Mouse (Mus musculus) CH12F3 (cell line): Measurements from ENCODE around the gene Emp3.
"Not testable (repeated sequence)": the region's sequence is repeated elsewhere in the genome, so short reads cannot be mapped to it uniquely, and the experiment has no call there.

Experiments used
- in situ Hi-C: fragments of 300-500 bp; cut with MboI; formaldehyde crosslinking; loops from 2 replicates; pipeline ENCODE4 v1.14.3; 2020; ENCODE audit warnings: low sequenced_read_pairs

Gene Emp3

GRCm38 (mm10) chr7:45921242-45921621, at the start of gene Emp3:
TSS of gene Emp3 (minus strand) at chr7:45921404.
- in situ Hi-C loops: no loop called here

GRCm38 (mm10) chr7:45956611-45957010, 35.4 kb upstream of the Emp3 start:
- in situ Hi-C loops: no loop called here

- in situ Hi-C loops: no loop called here
Measured at GRCm38 (mm10) chr7:45949061-45949460, 27.9 kb upstream of the Emp3 start.

- in situ Hi-C loops: not testable (repeated sequence)
Measured at GRCm38 (mm10) chr7:45943280-45943679, 22.1 kb upstream of the Emp3 start.

GRCm38 (mm10) chr7:45941986-45942385, 20.8 kb upstream of the Emp3 start:
- in situ Hi-C loops: no loop called here

GRCm38 (mm10) chr7:45939836-45940235, 18.6 kb upstream of the Emp3 start:
- in situ Hi-C loops: loop anchor here (10.0 kb wide), 1 partner anchor 195 kb away; no protein-coding TSS in a partner anchor

GRCm38 (mm10) chr7:45935114-45935513, 13.9 kb upstream of the Emp3 start:
- in situ Hi-C loops: loop anchor here (10.0 kb wide), 1 partner anchor 190 kb away; no protein-coding TSS in a partner anchor

- in situ Hi-C loops: loop anchor here (10.0 kb wide), 1 partner anchor 189 kb away; no protein-coding TSS in a partner anchor
Measured at GRCm38 (mm10) chr7:45933766-45934165, 12.6 kb upstream of the Emp3 start.

- in situ Hi-C loops: loop anchor here (10.0 kb wide), 1 partner anchor 185 kb away; no protein-coding TSS in a partner anchor
Measured at GRCm38 (mm10) chr7:45929688-45930087, 8.5 kb upstream of the Emp3 start.

GRCm38 (mm10) chr7:45928626-45929295, 7.6 kb upstream of the Emp3 start:
- in situ Hi-C loops: no loop called here

- in situ Hi-C loops: no loop called here
Measured at GRCm38 (mm10) chr7:45924429-45924816, 3.2 kb upstream of the Emp3 start.

GRCm38 (mm10) chr7:45923762-45924428, 2.7 kb upstream of the Emp3 start, which contains the start of gene Ccdc114:
TSS of gene Ccdc114 (plus strand) at chr7:45924072.
- in situ Hi-C loops: no loop called here

GRCm38 (mm10) chr7:45922928-45923761, 1.9 kb upstream of the Emp3 start:
- in situ Hi-C loops: no loop called here

GRCm38 (mm10) chr7:45921950-45922600, 871 bp upstream of the Emp3 start:
- in situ Hi-C loops: no loop called here

GRCm38 (mm10) chr7:45920583-45921241, 492 bp downstream of the Emp3 start:
- in situ Hi-C loops: no loop called here

GRCm38 (mm10) chr7:45919761-45920160, 1.4 kb downstream of the Emp3 start:
- in situ Hi-C loops: no loop called here

- in situ Hi-C loops: no loop called here
Measured at GRCm38 (mm10) chr7:45919083-45919671, 2.0 kb downstream of the Emp3 start.

- in situ Hi-C loops: no loop called here
Measured at GRCm38 (mm10) chr7:45917926-45918325, 3.3 kb downstream of the Emp3 start.

GRCm38 (mm10) chr7:45917004-45917704, 4.0 kb downstream of the Emp3 start:
- in situ Hi-C loops: no loop called here
